Mouse (Mus musculus): ENCODE results near the gene Bach2.

Gene Bach2

DNA sequence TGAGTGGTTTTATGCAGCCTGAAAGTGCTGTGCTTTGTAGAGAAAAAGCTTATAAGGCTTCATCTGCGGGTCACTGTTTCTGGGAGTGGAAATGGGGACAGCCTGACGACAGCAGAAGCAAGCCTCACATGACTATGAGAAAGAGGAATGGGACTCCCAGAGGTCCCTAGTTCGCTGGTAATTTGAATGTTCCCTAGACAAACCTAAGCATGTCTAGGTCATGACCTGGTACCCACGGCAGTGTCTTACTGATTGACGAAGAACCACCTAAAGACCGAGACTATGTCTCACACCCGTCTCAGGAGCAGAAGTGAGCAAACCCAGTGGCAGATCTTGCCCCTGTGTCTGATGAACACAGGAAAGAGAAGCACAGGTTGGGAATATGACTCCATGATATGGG, 325.8 kb downstream of the Bach2 start:
- DNase-seq (ENCODE audit: low read depth), result no peak

DNA sequence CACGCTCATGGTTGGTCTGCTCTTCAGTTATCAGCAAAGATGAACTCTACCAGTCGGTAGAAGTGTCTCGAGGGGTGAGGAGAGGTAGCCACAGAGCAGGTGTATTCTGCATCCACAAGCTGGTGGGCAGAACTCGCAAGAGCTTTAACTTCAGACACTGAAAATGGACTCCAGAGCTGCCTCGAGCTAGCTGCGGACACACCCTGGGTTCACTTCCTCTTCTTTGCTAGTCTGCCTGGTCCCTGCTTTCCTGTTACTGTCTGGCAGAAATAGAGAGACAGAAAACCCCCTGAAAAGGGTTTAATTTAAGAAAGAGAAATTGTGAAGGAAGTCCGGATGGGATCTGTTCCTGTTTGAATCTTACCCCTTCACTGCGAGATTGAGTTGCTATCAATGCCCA, 326.3 kb downstream of the Bach2 start:
- DNase-seq (ENCODE audit: low read depth), result peak; percentile 21

DNA sequence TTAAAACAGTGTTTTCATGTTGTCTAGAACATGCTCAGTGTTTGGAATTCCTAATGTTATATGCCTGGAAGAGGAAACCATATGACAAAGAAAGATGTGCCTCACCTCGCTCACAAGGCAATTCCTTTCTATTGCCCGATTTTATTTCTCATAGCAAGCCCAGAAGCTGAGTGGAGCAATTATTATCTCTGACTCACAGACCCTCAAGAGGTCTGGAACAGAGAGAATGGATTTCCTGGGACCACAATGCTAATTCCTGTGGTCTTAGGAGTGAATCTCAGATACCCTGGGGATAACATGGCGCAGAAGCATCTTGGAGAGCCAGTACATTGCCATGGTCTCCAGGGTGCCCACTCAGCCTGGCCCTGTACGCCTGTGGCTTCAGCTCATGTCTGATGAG, 330.4 kb downstream of the Bach2 start:
- no peak for DNase-seq (ENCODE audit: low read depth)

DNA sequence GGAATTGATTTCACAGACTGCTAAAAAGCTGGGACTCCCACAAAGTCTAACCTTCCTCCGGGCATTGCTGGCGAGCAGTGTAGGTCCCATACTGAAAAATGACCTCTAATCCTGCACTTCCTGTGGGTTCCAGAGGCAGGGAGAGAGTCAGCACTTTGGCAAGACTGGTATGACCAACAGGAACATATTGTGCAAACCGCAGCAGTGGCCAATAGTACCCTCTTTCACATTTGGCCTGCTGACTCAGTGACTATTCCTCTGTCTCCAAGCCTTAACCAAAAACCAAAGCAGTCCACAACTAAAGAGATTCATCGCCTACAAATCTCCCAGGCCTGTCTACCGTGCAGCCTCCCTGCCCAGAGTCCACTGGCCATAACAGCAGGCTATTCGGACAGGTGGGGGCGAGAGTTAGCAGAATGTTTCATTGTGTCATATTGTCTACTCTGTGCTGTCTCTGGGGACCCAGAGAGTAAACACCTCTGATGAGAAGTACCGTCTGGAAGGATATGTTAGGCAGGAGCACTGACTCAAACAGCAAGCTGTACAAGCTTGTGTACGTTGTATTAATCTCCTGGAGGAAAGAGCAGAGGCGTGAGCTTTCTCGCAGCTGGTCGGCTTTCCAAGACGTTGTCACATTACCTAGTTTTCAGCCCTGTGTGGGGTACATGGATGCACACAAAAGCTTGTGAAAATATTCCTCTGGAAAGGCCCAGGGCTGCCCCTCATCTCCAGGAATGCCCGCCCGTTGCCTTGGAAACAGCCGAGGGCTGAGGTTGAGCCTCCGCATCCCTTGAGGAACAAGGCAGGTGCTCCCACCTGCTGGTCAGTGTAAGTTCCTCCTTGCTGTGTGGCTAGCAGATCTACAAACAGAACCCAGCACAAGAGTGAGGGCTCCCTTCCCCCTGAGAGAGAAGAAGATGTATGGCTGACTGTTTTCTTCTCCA, 331.7 kb downstream of the Bach2 start:
- no peak for DNase-seq (ENCODE audit: low read depth)

GRCm38 (mm10) chr4:32570939-32571317, 332.3 kb downstream of the Bach2 start:
- DNase-seq (ENCODE audit: low read depth), result no peak

DNA sequence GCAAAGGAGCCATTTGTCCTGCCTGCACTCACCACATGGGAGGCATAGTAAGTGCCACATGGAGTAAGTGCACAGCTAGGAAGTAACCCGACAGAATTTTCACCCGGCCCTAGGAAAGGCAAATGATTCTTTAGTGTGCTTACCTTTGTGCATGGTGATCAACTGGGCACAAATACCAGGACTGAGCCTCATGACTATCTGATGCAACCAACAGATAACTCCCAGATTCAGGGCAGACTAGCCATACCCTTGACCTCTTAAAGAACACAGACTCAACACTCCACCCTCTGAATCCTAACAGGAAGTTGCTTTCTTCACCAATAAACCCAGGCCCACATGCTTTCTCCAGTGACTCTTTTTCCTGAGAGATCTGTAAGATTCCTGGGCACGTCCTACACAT, 332.8 kb downstream of the Bach2 start:
- peak; percentile 12 for DNase-seq (ENCODE audit: low read depth)

DNA sequence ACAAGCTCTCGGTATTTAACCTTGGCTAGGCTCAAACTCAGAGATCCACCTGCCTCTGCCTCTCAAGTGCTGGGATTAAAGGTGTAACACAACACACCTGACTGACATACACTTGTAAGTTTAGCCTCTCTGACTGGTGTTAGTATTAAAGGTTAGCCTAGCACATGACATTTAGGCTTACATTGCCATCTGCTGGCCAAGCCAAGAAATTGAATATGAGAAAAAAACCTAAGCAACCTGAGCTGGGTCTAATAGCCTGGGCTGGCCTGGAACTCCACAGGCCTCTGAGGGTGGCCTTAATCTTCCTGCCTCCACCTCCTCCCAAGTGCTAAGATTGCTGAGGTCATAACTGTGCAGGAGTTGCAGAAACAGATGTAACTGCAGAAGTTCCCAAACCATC, 333.5 kb downstream of the Bach2 start:
- DNase-seq (ENCODE audit: low read depth), result peak; percentile 76

- DNase-seq (ENCODE audit: low read depth), result no peak
Measured at GRCm38 (mm10) chr4:32573586-32573985, 335.0 kb downstream of the Bach2 start.

DNA sequence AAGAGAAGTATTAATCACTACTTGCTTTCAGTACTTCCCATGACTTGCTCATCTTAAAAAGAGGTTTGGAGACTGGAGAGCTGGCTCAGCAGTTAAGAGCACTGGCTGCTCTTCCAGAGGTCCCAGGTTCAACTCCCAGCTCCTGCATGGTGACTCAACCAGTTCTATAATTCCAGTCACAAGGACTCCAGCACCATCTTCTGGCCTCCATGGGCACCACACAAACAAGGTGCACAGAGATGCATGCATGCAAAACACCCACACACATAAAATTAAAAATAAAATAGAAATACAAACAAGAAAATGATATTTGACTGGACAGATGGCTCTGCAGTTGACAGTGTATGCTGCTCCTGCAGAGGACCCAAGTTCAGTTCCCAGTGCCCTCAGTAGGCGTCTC, 336.0 kb downstream of the Bach2 start:
- peak; percentile 19 for DNase-seq (ENCODE audit: low read depth)

DNA sequence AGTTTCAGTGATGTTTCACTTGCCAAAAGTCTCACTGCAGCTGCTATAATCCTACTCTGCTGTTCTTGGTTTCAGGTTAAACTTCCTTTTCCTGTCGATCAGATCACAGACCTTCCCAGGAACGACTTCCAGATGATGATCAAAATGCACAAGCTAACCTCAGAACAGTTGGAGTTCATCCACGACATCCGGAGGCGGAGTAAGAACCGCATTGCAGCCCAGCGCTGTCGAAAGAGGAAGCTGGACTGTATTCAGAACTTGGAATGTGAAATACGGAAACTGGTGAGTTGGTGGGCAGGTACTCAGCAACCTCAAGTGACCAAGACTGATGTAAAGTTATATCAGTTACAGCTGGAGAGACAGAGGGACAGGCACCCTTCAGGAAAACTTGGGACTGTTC, 336.6 kb downstream of the Bach2 start:
- no peak for DNase-seq (ENCODE audit: low read depth)

DNA sequence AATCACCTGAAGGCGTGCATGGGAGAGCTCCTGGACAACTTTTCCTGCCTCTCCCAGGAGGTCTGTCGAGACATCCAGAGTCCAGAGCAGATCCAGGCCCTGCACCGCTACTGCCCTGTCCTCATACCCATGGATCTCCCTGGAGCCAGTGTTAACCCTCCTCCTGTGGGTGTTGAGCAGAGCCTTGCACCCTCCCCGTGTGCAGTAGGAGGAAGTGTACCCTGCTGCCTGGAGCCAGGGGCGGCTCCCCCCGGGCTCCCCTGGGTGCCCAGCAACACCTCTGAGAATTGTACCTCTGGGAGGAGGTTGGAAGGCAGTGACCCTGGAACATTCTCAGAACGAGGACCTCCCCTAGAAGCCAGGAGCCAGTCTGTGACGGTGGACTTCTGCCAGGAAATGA, 341.2 kb downstream of the Bach2 start:
- no peak for DNase-seq (ENCODE audit: low read depth)

GRCm38 (mm10) chr4:32584181-32584580, 345.6 kb downstream of the Bach2 start:
- DNase-seq (ENCODE audit: low read depth), result no peak

- peak; percentile 91 for DNase-seq (ENCODE audit: low read depth)
Measured at GRCm38 (mm10) chr4:32586596-32586995, 348.0 kb downstream of the Bach2 start.

- peak; percentile 79 for DNase-seq (ENCODE audit: low read depth)
Measured at GRCm38 (mm10) chr4:32587543-32587942, 348.9 kb downstream of the Bach2 start.

DNA sequence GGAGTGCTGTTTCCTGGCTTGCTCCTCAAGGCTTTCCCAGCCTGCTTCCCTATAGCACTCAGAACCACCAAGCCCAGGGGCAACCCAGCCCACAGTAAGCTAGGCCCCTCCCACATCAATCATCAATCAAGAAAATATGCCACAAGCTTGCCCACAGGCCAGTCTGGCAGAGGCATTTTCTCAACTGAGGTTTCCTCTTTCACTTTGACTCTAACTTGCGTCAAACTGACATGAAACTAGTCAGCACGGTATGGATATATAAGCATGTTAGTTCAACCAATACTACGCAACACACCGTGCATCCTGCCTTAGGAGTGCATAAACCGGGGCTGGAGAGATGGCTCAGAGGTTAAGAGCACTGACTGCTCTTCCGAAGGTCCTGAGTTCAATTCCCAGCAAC, 349.6 kb downstream of the Bach2 start:
- DNase-seq (ENCODE audit: low read depth), result peak; percentile 93

DNA sequence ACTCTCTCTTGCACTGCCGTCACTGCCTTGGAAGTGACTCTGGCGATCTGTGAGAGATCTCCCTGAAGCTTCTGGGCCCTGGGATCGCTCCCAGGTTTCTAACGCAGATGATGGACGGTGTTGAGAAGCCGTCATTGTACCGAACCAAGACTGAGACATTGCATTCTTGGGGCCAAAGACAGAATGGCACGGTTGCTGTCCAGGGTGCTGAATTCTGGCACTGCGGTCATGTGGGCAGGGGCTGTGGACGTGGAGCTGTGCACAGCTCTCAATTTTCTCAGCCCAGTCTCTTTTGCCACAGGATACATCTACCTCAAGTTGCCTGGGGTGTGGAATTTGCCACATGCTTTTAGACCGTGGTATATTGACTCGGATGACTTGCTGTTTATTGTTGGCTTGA, 362.5 kb downstream of the Bach2 start:
- peak; percentile 80 for DNase-seq (ENCODE audit: low read depth)

DNA sequence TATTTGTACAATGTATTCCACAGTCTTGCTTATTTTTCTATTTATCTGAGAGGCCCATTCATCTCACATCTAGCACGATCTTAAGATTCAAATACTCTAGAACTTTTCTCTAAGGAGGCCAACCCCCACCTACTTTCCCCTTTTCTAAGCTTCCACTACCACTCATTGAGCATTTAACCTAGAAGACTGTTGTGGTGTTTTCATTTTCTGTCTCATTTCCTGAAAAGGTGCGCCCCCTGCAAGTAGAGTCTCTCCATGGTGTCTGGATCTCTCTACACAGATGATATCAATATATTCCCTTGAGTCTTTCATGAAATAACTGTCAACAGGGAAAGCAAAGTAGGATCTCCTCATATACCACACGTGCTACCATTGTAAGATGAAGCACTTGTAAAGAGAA, 364.1 kb downstream of the Bach2 start, which contains the start of gene Gja10:
Gene Gja10 (minus strand): TSS at position 101 of the 400 bp plus-strand sequence.
- no peak for DNase-seq (ENCODE audit: low read depth)

DNA sequence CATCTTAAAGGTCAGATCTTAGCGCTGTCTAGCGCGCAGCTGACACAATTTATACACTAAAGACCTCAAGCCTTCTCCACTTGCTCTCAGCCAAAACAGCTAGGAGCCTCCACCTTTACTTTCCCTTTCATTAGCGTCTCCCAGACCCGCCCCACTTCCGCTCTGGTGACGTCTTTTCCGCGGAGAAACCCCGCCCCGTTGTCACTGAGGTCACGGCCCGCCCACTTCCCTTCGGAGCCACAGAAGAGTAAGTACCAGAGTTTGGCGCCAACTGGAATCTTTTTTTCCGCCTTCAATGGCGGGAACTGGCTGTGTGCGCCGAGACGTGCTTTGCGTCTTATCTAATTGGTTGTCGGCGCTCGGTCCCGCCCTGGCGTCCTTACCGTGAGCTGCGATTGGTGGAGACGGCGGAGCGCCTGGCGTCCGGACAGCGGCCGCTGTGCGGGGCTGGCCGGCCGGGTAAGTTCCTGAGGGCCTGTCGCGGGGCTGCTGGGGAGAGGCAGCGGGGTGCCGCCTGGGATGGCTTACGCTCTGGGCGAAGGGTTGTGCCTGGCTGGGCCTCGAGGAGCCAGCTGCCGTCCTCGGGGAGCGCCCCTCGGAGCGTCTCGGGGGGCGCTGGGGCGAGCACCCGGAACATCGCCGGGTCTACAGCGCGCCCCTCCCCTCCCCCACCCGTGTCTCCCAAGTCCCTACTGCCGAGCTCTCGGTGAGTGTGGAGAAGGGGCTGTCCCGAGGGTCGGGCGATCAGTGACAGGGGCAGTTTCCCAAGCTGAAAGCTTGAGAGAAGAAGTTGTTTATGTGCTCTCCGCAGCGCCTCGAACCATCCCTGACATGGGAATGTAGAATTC, 376.7 kb downstream of the Bach2 start, which contains the start of gene Casp8ap2:
Gene Casp8ap2 (plus strand): TSS at position 418 of the 848 bp plus-strand sequence.
- DNase-seq (ENCODE audit: low read depth), result peak; percentile 100

DNA sequence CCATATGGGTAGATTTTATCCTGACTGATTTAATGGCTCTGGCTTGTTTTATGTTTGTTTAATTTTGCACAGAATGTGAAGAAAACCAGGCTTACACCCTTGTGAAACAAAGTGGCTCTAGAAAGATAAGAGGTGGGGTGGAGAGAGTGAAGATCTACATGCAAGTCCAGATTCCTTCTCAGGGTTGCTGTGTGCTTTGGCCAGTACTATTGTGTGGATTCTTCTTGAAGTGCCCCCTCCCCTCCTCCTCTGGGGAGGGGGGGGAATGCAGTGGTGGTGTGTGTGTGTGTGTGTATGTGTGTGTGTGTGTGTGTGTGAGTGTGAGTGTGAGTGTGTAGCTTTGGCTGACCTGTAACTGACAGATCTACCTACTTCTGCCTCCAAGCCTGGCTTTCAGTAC, 383.0 kb downstream of the Bach2 start:
- no peak for DNase-seq (ENCODE audit: low read depth)
